Mouse (Mus musculus) C2C12 (cell line): Measurements from ENCODE around the gene Fap. TPM values are rescaled to one million over a fixed set of nuclear protein-coding genes. Genes with fewer than 3 reads are reported as not detected.

ENCODE experiments used
- H3K27me3 ChIP-seq: one replicate; pipeline ENCODE4 v1.6.1; 2011; ENCODE audit not compliant: control insufficient read depth, insufficient read depth, insufficient read length
- H3K36me3 ChIP-seq: one replicate; pipeline ENCODE4 v1.6.1; 2011; ENCODE audit not compliant: control insufficient read depth, insufficient read depth
- H3K4me3 ChIP-seq: one replicate; pipeline ENCODE4 v1.5.1; 2011; ENCODE audit warnings: mild to moderate bottlenecking, control low read depth; ENCODE audit not compliant: poor library complexity, insufficient read depth, severe bottlenecking
- H3K79me2 ChIP-seq: one replicate; pipeline ENCODE4 v1.6.1; 2011; ENCODE audit not compliant: control insufficient read depth, insufficient read depth
- H3K79me3 ChIP-seq: one replicate; pipeline ENCODE4 v1.6.1; 2011; ENCODE audit warnings: low read depth, control low read depth
- H3ac ChIP-seq: one replicate; pipeline ENCODE3; 2011; ENCODE audit warnings: low read depth; ENCODE audit not compliant: control insufficient read depth, insufficient read length
- CEBPB ChIP-seq: IDR thresholded peaks from one replicate; pipeline ENCODE4 v1.6.1; 2011; ENCODE audit warnings: low read depth, mild to moderate bottlenecking, control low read depth, moderate library complexity
- CTCF ChIP-seq: IDR thresholded peaks from one replicate; pipeline ENCODE4 v1.5.1; 2011; ENCODE audit not compliant: control insufficient read depth, insufficient read depth, insufficient read length
- FOSL1 ChIP-seq: IDR thresholded peaks from one replicate; pipeline ENCODE4 v1.8.0; 2011; ENCODE audit warnings: mild to moderate bottlenecking, low read length; ENCODE audit not compliant: poor library complexity, insufficient read depth, severe bottlenecking
- MAX ChIP-seq: IDR thresholded peaks from one replicate; pipeline ENCODE4 v1.6.1; 2011; ENCODE audit warnings: mild to moderate bottlenecking, control low read depth
- MYOD1 ChIP-seq: IDR thresholded peaks from one replicate; pipeline ENCODE4 v1.6.1; 2011; ENCODE audit warnings: low read depth; ENCODE audit not compliant: control insufficient read depth, insufficient read length
- MYOG ChIP-seq: IDR thresholded peaks from one replicate; pipeline ENCODE4 v1.6.1; 2011; ENCODE audit not compliant: control insufficient read depth, insufficient read length; ENCODE audit errors: extremely low read depth
- USF1 ChIP-seq: IDR thresholded peaks from one replicate; pipeline ENCODE4 v1.6.1; 2011; ENCODE audit warnings: low read depth, mild to moderate bottlenecking, control low read depth, moderate library complexity
- long read RNA-seq, 2 experiments: library from polyadenylated mRNA; unstranded; transcript quantifications; one replicate each; pipeline ENCODE4 v2.0.0; 2019 to 2020
- polyA plus RNA-seq: library from polyadenylated mRNA; unstranded; fragments of >200 nt; fragmentation: generic; extraction: Trizol; gene quantifications from one replicate; pipeline ENCODE4 v1.2.1, GENCODE M21; 2012; ENCODE audit warnings: missing spikeins

Gene Fap
- polyA plus RNA-seq = not detected
- long read RNA-seq, experiment 1 = 0 reads
- long read RNA-seq, experiment 2 = 0 reads

DNA sequence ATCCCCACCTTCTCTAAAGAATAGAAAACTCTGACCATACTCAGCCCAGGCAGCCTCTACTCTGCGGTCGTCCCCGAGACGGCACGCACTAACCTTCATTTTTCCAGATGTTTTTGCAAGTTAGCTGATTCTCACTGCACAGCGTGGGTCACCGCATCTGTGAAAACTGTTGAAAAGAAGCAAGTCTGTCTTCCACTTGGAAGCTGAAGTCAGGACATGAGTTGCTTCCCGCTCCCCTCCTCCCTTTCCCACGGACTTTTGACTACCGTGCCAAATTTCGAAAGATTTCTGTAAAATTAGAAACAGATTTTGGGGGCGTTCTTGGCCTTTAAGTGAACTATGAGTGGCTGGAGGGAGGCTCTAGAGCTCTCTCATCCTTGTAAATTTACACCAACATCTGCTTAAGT, at the start of gene Fap:
Fap (minus strand) TSS at position 323 of the 407 bp plus-strand sequence.
- Histone ChIP-seq H3K36me3 (no peaks in the 10 kb centered on the region), H3K4me3 (no peak within 1 kb of the TSS), H3ac (no peak within 1 kb of the TSS), H3K79me2 (no peaks in the 10 kb centered on the region), H3K79me3 (no peaks in the 10 kb centered on the region), H3K27me3 (no peaks in the 10 kb centered on the region)
- no peak for TF ChIP-seq CTCF
- no peak for TF ChIP-seq MYOD1
- TF ChIP-seq CEBPB = no peak
- no peak for TF ChIP-seq FOSL1
- TF ChIP-seq MAX = no peak
- TF ChIP-seq USF1 = no peak
- no peak for TF ChIP-seq MYOG

DNA sequence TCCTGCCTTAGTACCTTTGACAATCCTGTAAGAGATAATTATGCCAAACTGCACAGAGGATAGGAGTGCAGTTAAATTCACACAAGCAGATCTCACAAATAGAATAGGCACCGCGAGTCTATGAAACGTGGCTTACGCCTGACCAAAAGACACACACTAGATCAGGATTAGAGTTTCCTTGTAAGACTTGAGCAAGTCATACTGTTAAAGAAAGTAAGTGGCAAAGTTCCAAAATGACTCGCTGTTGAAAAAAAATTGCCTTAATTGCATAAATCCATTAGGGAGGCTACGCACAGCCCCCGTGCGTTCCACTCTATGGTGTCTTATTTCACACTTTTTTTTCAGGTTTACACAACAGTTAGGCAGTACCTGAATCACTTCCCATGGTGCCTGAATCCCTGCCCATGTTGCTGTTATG, 49.2 kb upstream of the Fap start:
- H3K27me3 ChIP-seq = no peaks in the 10 kb centered on the region
- TF ChIP-seq FOSL1 (no peak), MAX (no peak), USF1 (no peak), CTCF (no peak), MYOD1 (no peak), MYOG (no peak), CEBPB (no peak)
- no peak overlapping the region for H3ac ChIP-seq

DNA sequence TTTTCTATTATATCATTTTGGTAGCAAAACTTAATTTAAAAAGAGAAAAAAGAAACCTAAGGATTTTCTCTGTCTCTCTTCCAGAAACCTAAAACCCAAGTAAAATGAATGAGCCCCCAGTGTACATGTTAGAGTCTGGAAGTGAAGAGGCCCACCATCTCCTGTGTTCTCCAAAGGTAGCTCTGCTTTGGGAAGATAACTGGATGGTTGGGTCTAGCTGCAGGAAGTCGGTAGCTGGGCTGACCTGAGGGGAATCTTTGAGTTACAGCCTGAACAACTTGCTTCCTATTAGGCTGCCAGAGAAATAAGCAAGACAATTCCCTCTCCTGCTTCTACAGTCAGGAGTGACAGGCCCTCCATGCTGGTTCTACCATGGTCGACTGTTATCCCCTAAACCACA, 45.8 kb upstream of the Fap start:
- TF ChIP-seq MYOG (no peak), MYOD1 (no peak), USF1 (no peak)
- no peaks in the 10 kb centered on the region for H3K79me2 ChIP-seq
- no peaks in the 10 kb centered on the region for H3K27me3 ChIP-seq
- H3K79me3 ChIP-seq = no peaks in the 10 kb centered on the region
- H3K36me3 ChIP-seq = no peaks in the 10 kb centered on the region
- no peak overlapping the region for H3K4me3 ChIP-seq
- no peak overlapping the region for H3ac ChIP-seq

More for the DNA sequence above, 49.2 kb upstream of the Fap start:
- Histone ChIP-seq H3K79me3 (no peaks in the 10 kb centered on the region), H3K4me3 (no peak overlapping the region), H3K79me2 (no peaks in the 10 kb centered on the region), H3K36me3 (no peaks in the 10 kb centered on the region)

DNA sequence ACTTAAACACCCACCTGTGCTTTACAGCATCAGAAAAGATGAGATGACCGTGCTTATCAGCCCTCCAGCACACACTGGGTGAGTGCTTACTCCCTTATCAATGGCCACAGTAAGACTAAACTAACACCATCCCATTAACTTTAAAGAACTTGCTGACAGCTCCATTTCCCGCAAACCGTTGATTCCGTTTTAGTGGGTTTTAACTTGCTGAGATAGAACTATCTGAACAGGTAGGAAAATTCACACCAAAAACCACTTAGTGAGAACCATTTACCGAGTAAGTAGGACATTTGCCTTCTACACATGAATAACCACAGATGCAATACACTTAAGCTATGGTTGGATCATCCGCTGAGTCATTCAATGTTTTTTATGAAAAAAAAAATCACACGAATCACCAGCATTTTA, 45.1 kb upstream of the Fap start:
- H3K79me3 ChIP-seq = no peaks in the 10 kb centered on the region
- no peak for TF ChIP-seq MAX
- TF ChIP-seq USF1 = no peak
- no peak for TF ChIP-seq MYOG
- no peak for TF ChIP-seq CEBPB
- TF ChIP-seq MYOD1 = no peak
- TF ChIP-seq FOSL1 = no peak
- TF ChIP-seq CTCF = no peak
- H3K4me3 ChIP-seq = no peak overlapping the region
- H3K27me3 ChIP-seq = no peaks in the 10 kb centered on the region
- H3K36me3 ChIP-seq = no peaks in the 10 kb centered on the region
- no peaks in the 10 kb centered on the region for H3K79me2 ChIP-seq
- no peak overlapping the region for H3ac ChIP-seq

DNA sequence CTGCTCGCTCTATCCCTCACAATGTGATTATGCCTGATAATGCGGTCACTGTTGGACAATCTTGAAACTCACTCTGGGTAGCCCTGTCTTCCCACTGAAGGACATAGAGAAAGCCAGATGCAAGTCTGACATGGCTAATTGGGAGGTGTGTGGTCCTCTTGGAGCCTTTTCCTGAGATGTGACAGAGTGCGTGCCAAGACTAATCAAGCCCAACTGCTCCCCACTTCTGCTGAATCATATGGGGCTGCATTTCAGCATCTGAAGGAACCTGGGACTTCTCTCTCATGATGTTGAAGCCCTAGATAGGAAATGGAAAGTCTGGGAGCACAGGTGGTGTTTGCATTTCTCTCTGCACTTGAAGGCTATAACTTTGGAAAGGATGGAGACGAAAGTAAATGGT, 39.3 kb upstream of the Fap start:
- no peaks in the 10 kb centered on the region for H3K79me3 ChIP-seq
- H3K79me2 ChIP-seq = no peaks in the 10 kb centered on the region
- H3K4me3 ChIP-seq = no peak overlapping the region
- no peak overlapping the region for H3ac ChIP-seq
- no peaks in the 10 kb centered on the region for H3K27me3 ChIP-seq
- TF ChIP-seq CEBPB = no peak
- no peak for TF ChIP-seq USF1
- TF ChIP-seq MYOG = no peak
- no peaks in the 10 kb centered on the region for H3K36me3 ChIP-seq

DNA sequence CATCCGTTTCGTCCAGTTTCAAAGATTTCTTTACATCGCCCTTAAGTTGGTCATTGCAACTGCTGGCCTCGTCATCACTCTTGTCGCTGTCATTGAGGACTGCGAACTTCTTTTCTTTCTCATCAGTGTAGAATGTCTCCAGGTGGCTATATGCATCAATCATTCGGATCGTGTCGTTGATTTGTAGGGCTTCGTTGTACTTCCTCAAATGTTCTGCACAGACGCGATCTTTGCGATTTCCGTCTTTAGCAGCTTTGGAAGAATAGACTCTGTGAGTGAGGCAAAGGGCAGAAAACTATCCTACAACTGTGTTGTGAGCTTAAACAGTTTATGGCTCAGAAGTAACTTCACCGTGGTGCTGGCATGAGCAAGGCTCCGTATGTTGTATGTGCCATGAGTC, 32.3 kb upstream of the Fap start:
- H3ac ChIP-seq = no peak overlapping the region
- TF ChIP-seq FOSL1 (no peak), CTCF (no peak), MAX (no peak), USF1 (no peak), MYOD1 (no peak), MYOG (no peak), CEBPB (no peak)
- H3K79me2 ChIP-seq = no peaks in the 10 kb centered on the region
- no peaks in the 10 kb centered on the region for H3K36me3 ChIP-seq
- H3K4me3 ChIP-seq = no peak overlapping the region
- H3K27me3 ChIP-seq = no peaks in the 10 kb centered on the region
- H3K79me3 ChIP-seq = no peaks in the 10 kb centered on the region
